Mouse (Mus musculus): ENCODE results near the gene Znrf2. TPM values are rescaled to one million over a fixed set of nuclear protein-coding genes. Genes with fewer than 3 reads are reported as not detected.

Znrf2 gene
- polyA plus RNA-seq, 1 experiment from 2014 or later: 6.0 TPM

DNA sequence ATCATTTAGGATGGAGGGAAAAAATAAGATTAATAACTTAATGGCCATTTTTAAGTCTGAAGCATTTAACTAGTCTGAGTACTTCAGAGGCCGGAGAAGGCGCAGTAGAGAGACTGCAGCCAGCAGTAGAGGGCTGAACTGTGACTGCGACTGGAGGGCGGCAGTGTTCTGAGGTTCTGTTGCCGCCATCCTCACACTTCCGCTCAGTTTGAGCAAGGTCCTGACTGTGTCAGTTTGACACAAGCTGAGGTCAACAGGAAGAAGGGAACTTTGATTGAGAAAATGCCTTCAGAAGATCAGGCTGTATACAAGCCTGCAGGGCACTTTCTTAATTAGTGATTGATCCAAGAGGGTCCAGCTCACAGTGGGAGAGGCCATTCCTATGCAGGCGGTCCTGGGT lies 69.5 kb downstream of the Znrf2 start:
- no peak overlapping the region for H3K27ac ChIP-seq (ENCODE audit: low read length)
- H3K4me1 ChIP-seq (ENCODE audit: control insufficient read depth, insufficient read depth, low read length): 0 out of 2 replicates have a peak, but pooled peaks cover 3% of the 10 kb centered on the region
- no peaks in the 10 kb centered on the region for H3K9me3 ChIP-seq (ENCODE audit: control insufficient read depth, low read depth, low read length)
- H3K36me3 ChIP-seq (ENCODE audit: control insufficient read depth, insufficient read depth, low read length): no peaks in the 10 kb centered on the region
- WGBS: 76% methylated on average over 7 of the region's 7 CpGs
- H3K9ac ChIP-seq (replicated peaks; ENCODE audit: low read depth, low read length): no peak overlapping the region
- H3K27me3 ChIP-seq (ENCODE audit: control insufficient read depth, insufficient read depth, low read length): no peaks in the 10 kb centered on the region
- H3K4me3 ChIP-seq (ENCODE audit: low read depth, low read length): no peak overlapping the region
- no peak for ATAC-seq (ENCODE audit: insufficient number of reproducible peaks, insufficient read depth, low FRiP score, low read depth)
- no peak overlapping the region for H3K4me2 ChIP-seq (replicated peaks; ENCODE audit: low read depth, low read length)

GRCm38 (mm10) chr6:54890221-54890620 lies 73.5 kb downstream of the Znrf2 start:
- Histone ChIP-seq H3K4me3 (ENCODE audit: low read depth, low read length) (no peak overlapping the region), H3K9ac (replicated peaks; ENCODE audit: low read depth, low read length) (no peak overlapping the region), H3K27ac (ENCODE audit: low read length) (no peak overlapping the region), H3K27me3 (ENCODE audit: control insufficient read depth, insufficient read depth, low read length) (no peaks in the 10 kb centered on the region), H3K9me3 (ENCODE audit: control insufficient read depth, low read depth, low read length) (no peaks in the 10 kb centered on the region), H3K36me3 (ENCODE audit: control insufficient read depth, insufficient read depth, low read length) (no peaks in the 10 kb centered on the region), H3K4me1 (ENCODE audit: control insufficient read depth, insufficient read depth, low read length) (0 out of 2 replicates have a peak, but pooled peaks cover 3% of the 10 kb centered on the region), H3K4me2 (replicated peaks; ENCODE audit: low read depth, low read length) (no peak overlapping the region)
- 79% methylated on average over 9 of the region's 9 CpGs for WGBS
- no peak for ATAC-seq (ENCODE audit: insufficient number of reproducible peaks, insufficient read depth, low FRiP score, low read depth)

DNA sequence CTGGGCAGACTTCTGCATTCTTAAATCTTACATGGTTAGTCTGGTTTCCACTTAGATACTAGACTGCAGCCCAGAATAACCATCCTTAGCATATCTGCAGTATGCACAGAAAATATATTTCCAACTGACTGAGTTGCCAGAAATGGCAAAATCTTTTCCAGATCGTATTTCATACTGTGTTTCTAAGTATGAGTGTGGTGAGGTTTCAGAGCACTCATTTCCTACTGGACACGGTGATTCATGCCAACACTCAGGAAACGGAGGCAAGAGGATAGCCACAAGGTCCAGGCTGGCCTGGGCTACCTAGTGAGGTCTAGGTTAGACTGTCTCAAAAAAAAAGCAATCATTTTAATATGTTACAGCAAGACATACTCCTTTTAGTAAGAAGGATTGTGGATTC lies 74.7 kb downstream of the Znrf2 start:
- H3K27ac ChIP-seq (ENCODE audit: low read length): no peak overlapping the region

GRCm38 (mm10) chr6:54900256-54900655 lies 83.5 kb downstream of the Znrf2 start:
- no peak overlapping the region for H3K9ac ChIP-seq (replicated peaks; ENCODE audit: low read depth, low read length)
- H3K4me1 ChIP-seq (ENCODE audit: control insufficient read depth, insufficient read depth, low read length): no peaks in the 10 kb centered on the region
- no peak overlapping the region for H3K4me2 ChIP-seq (replicated peaks; ENCODE audit: low read depth, low read length)
- ATAC-seq (ENCODE audit: insufficient number of reproducible peaks, insufficient read depth, low FRiP score, low read depth): no peak
- H3K27ac ChIP-seq (ENCODE audit: low read length): no peak overlapping the region
- 77% methylated on average over 2 of the region's 2 CpGs for WGBS
- H3K4me3 ChIP-seq (ENCODE audit: low read depth, low read length): no peak overlapping the region
- H3K36me3 ChIP-seq (ENCODE audit: control insufficient read depth, insufficient read depth, low read length): no peaks in the 10 kb centered on the region
- no peaks in the 10 kb centered on the region for H3K27me3 ChIP-seq (ENCODE audit: control insufficient read depth, insufficient read depth, low read length)
- no peaks in the 10 kb centered on the region for H3K9me3 ChIP-seq (ENCODE audit: control insufficient read depth, low read depth, low read length)

More for the DNA sequence above, 74.7 kb downstream of the Znrf2 start:
- 78% methylated on average over 3 of the region's 3 CpGs for WGBS
- Histone ChIP-seq H3K36me3 (ENCODE audit: control insufficient read depth, insufficient read depth, low read length) (no peaks in the 10 kb centered on the region), H3K27me3 (ENCODE audit: control insufficient read depth, insufficient read depth, low read length) (no peaks in the 10 kb centered on the region), H3K9me3 (ENCODE audit: control insufficient read depth, low read depth, low read length) (no peaks in the 10 kb centered on the region), H3K9ac (replicated peaks; ENCODE audit: low read depth, low read length) (no peak overlapping the region), H3K4me2 (replicated peaks; ENCODE audit: low read depth, low read length) (no peak overlapping the region), H3K4me3 (ENCODE audit: low read depth, low read length) (no peak overlapping the region), H3K4me1 (ENCODE audit: control insufficient read depth, insufficient read depth, low read length) (0 out of 2 replicates have a peak, but pooled peaks cover 3% of the 10 kb centered on the region)
- no peak for ATAC-seq (ENCODE audit: insufficient number of reproducible peaks, insufficient read depth, low FRiP score, low read depth)

- no peaks in the 10 kb centered on the region for H3K9me3 ChIP-seq (ENCODE audit: control insufficient read depth, low read depth, low read length)
- no peak overlapping the region for H3K4me3 ChIP-seq (ENCODE audit: low read depth, low read length)
- no peaks in the 10 kb centered on the region for H3K27me3 ChIP-seq (ENCODE audit: control insufficient read depth, insufficient read depth, low read length)
- no peaks in the 10 kb centered on the region for H3K36me3 ChIP-seq (ENCODE audit: control insufficient read depth, insufficient read depth, low read length)
- no peak overlapping the region for H3K4me2 ChIP-seq (replicated peaks; ENCODE audit: low read depth, low read length)
- H3K4me1 ChIP-seq (ENCODE audit: control insufficient read depth, insufficient read depth, low read length): no peaks in the 10 kb centered on the region
- no peak overlapping the region for H3K27ac ChIP-seq (ENCODE audit: low read length)
- 89% methylated on average over 2 of the region's 2 CpGs for WGBS
- no peak for ATAC-seq (ENCODE audit: insufficient number of reproducible peaks, insufficient read depth, low FRiP score, low read depth)
- no peak overlapping the region for H3K9ac ChIP-seq (replicated peaks; ENCODE audit: low read depth, low read length)
Measured at GRCm38 (mm10) chr6:54902547-54902946, 85.8 kb downstream of the Znrf2 start.

GRCm38 (mm10) chr6:54906053-54907040 lies 89.6 kb downstream of the Znrf2 start:
- no peak overlapping the region for H3K9ac ChIP-seq (replicated peaks; ENCODE audit: low read depth, low read length)
- no peaks in the 10 kb centered on the region for H3K4me1 ChIP-seq (ENCODE audit: control insufficient read depth, insufficient read depth, low read length)
- H3K36me3 ChIP-seq (ENCODE audit: control insufficient read depth, insufficient read depth, low read length): no peaks in the 10 kb centered on the region
- WGBS: 81% methylated on average over 10 of the region's 10 CpGs
- no peaks in the 10 kb centered on the region for H3K27me3 ChIP-seq (ENCODE audit: control insufficient read depth, insufficient read depth, low read length)
- H3K4me3 ChIP-seq (ENCODE audit: low read depth, low read length): no peak overlapping the region
- no peaks in the 10 kb centered on the region for H3K9me3 ChIP-seq (ENCODE audit: control insufficient read depth, low read depth, low read length)
- no peak for ATAC-seq (ENCODE audit: insufficient number of reproducible peaks, insufficient read depth, low FRiP score, low read depth)
- no peak overlapping the region for H3K27ac ChIP-seq (ENCODE audit: low read length)
- no peak overlapping the region for H3K4me2 ChIP-seq (replicated peaks; ENCODE audit: low read depth, low read length)

- no peaks in the 10 kb centered on the region for H3K36me3 ChIP-seq (ENCODE audit: control insufficient read depth, insufficient read depth, low read length)
- H3K27me3 ChIP-seq (ENCODE audit: control insufficient read depth, insufficient read depth, low read length): no peaks in the 10 kb centered on the region
- no peak for ATAC-seq (ENCODE audit: insufficient number of reproducible peaks, insufficient read depth, low FRiP score, low read depth)
- no peak overlapping the region for H3K9ac ChIP-seq (replicated peaks; ENCODE audit: low read depth, low read length)
- H3K4me2 ChIP-seq (replicated peaks; ENCODE audit: low read depth, low read length): no peak overlapping the region
- H3K9me3 ChIP-seq (ENCODE audit: control insufficient read depth, low read depth, low read length): no peaks in the 10 kb centered on the region
- 80% methylated on average over 4 of the region's 4 CpGs for WGBS
- no peak overlapping the region for H3K4me3 ChIP-seq (ENCODE audit: low read depth, low read length)
- no peaks in the 10 kb centered on the region for H3K4me1 ChIP-seq (ENCODE audit: control insufficient read depth, insufficient read depth, low read length)
- no peak overlapping the region for H3K27ac ChIP-seq (ENCODE audit: low read length)
Measured at GRCm38 (mm10) chr6:54914977-54915376, 98.3 kb downstream of the Znrf2 start.

DNA sequence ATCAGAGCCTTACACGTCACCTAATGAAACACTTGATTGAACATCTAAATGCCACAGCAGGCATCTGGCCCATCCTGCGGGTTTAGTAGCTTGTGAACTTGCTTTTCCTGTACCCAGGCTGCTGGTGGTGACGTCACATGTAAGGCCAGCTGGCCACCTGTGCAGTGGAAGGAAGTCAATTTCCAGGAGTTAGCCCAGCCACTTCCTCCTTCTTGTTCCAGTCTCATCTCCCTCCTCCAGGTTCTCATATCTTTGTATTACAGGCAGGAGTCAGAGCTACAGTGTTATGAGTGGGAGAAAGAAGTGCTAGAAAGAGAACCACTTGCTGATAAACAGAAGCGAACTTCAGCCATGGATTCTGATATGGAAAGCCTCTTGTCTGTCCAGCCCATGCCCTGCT lies 99.4 kb downstream of the Znrf2 start:
- H3K4me3 ChIP-seq (ENCODE audit: low read depth, low read length): no peak overlapping the region
- WGBS: 66% methylated on average over 4 of the region's 4 CpGs
- no peak overlapping the region for H3K27ac ChIP-seq (ENCODE audit: low read length)
- no peaks in the 10 kb centered on the region for H3K36me3 ChIP-seq (ENCODE audit: control insufficient read depth, insufficient read depth, low read length)
- H3K9ac ChIP-seq (replicated peaks; ENCODE audit: low read depth, low read length): no peak overlapping the region
- no peaks in the 10 kb centered on the region for H3K27me3 ChIP-seq (ENCODE audit: control insufficient read depth, insufficient read depth, low read length)
- no peaks in the 10 kb centered on the region for H3K4me1 ChIP-seq (ENCODE audit: control insufficient read depth, insufficient read depth, low read length)
- no peak for ATAC-seq (ENCODE audit: insufficient number of reproducible peaks, insufficient read depth, low FRiP score, low read depth)
- no peaks in the 10 kb centered on the region for H3K9me3 ChIP-seq (ENCODE audit: control insufficient read depth, low read depth, low read length)
- H3K4me2 ChIP-seq (replicated peaks; ENCODE audit: low read depth, low read length): no peak overlapping the region

All from stomach, embryonic 14.5 days (tissue).